Mouse (Mus musculus): ENCODE results near the gene Fgr. TPM values are rescaled to one million over a fixed set of nuclear protein-coding genes. Genes with fewer than 3 reads are reported as not detected.

The Fgr gene
- polyA plus RNA-seq, 1 experiment from 2014 or later = 0.36 TPM

GRCm38 (mm10) chr4:132962628-132963027 is 11.3 kb upstream of the Fgr start:
- Histone ChIP-seq H3K27ac (no peak overlapping the region), H3K4me1 (peaks cover 53% of the 10 kb centered on the region), H3K9me3 (no peaks in the 10 kb centered on the region), H3K4me3 (no peak overlapping the region), H3K36me3 (no peaks in the 10 kb centered on the region), H3K27me3 (ENCODE audit: insufficient read depth, poor library complexity, severe bottlenecking) (no peaks in the 10 kb centered on the region)
- no peak for DNase-seq (ENCODE audit: low spot score)
- 80% methylated on average over 4 of the region's 4 CpGs for WGBS

GRCm38 (mm10) chr4:132963436-132963835 is 10.5 kb upstream of the Fgr start:
- no peak for DNase-seq (ENCODE audit: low spot score)
- H3K4me1 ChIP-seq = peaks cover 59% of the 10 kb centered on the region
- WGBS = 22% methylated on average over 2 of the region's 2 CpGs
- no peaks in the 10 kb centered on the region for H3K9me3 ChIP-seq
- peak overlapping the region; percentile 69; the same call in 1 of the 2 replicates for H3K27ac ChIP-seq
- no peaks in the 10 kb centered on the region for H3K36me3 ChIP-seq
- H3K4me3 ChIP-seq = no peak overlapping the region
- H3K27me3 ChIP-seq (ENCODE audit: insufficient read depth, poor library complexity, severe bottlenecking) = no peaks in the 10 kb centered on the region

GRCm38 (mm10) chr4:132964064-132964463 is 9.8 kb upstream of the Fgr start:
- Histone ChIP-seq H3K4me1 (peaks cover 55% of the 10 kb centered on the region), H3K4me3 (no peak overlapping the region), H3K27me3 (ENCODE audit: insufficient read depth, poor library complexity, severe bottlenecking) (no peaks in the 10 kb centered on the region), H3K27ac (no peak overlapping the region), H3K9me3 (no peaks in the 10 kb centered on the region), H3K36me3 (no peaks in the 10 kb centered on the region)
- no peak for DNase-seq (ENCODE audit: low spot score)
- WGBS = 41% methylated on average over 3 of the region's 3 CpGs

DNA sequence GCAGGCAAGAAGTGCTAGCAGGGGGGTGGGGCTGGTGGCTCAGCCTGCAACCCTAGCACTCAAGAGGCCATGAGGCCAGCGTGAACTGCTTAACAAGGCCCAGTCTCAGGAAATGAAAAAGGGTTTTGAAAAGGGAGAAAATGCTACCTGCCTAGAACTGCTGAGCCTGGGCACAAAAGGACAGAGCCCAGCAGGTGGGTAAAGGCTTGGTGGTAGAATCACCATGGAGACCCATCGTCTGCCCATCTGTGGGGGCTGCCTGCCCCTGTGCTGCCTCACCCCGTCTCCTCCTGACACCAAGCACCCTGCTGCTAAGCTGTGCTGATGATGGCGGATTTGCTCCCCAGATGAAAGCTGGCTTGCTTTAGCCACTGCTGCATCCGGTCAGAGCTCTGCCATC is 9.4 kb upstream of the Fgr start:
- Histone ChIP-seq H3K27ac (peak overlapping the region; percentile 2; the same call in 1 of the 2 replicates), H3K4me3 (no peak overlapping the region), H3K4me1 (peaks cover 51% of the 10 kb centered on the region), H3K27me3 (ENCODE audit: insufficient read depth, poor library complexity, severe bottlenecking) (no peaks in the 10 kb centered on the region), H3K36me3 (no peaks in the 10 kb centered on the region), H3K9me3 (no peaks in the 10 kb centered on the region)
- no peak for DNase-seq (ENCODE audit: low spot score)
- 50% methylated on average over 5 of the region's 5 CpGs for WGBS

GRCm38 (mm10) chr4:132968105-132968938 is 5.6 kb upstream of the Fgr start:
- WGBS = 47% methylated on average over 6 of the region's 6 CpGs
- Histone ChIP-seq H3K4me3 (no peak overlapping the region), H3K4me1 (peaks cover 31% of the 10 kb centered on the region), H3K36me3 (no peaks in the 10 kb centered on the region), H3K27me3 (ENCODE audit: insufficient read depth, poor library complexity, severe bottlenecking) (peaks cover 19% of the 10 kb centered on the region), H3K9me3 (no peaks in the 10 kb centered on the region), H3K27ac (peak overlapping the region; percentile 36; the same call in 1 of the 2 replicates)
- DNase-seq (ENCODE audit: low spot score) = no peak

DNA sequence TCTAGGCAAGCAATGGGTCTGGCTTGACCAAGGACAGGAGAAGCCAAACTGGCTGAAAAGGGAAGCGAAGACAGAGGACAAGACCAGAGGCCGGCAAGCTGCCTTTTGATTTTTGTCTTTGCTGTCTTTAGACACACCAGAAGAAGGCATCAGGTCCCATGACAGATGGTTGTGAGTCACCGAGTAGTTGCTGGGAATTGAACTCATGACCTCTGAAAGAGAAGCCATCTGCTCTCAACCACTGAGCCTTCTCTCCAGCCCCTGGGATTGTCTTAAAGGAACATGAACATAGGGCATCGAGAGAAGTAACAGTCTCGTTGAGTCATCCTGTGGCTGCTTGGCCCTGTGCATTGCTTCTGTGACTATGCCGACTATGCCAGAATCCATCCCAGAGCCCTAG is 2.3 kb upstream of the Fgr start:
- H3K9me3 ChIP-seq = no peaks in the 10 kb centered on the region
- no peaks in the 10 kb centered on the region for H3K36me3 ChIP-seq
- no peak overlapping the region for H3K4me3 ChIP-seq
- peaks cover 52% of the 10 kb centered on the region for H3K27me3 ChIP-seq (ENCODE audit: insufficient read depth, poor library complexity, severe bottlenecking)
- WGBS = 77% methylated on average over 6 of the region's 6 CpGs
- H3K4me1 ChIP-seq = peaks cover 49% of the 10 kb centered on the region
- no peak overlapping the region for H3K27ac ChIP-seq
- no peak for DNase-seq (ENCODE audit: low spot score)

- peaks cover 49% of the 10 kb centered on the region for H3K4me1 ChIP-seq
- WGBS = 73% methylated on average over 3 of the region's 3 CpGs
Measured at GRCm38 (mm10) chr4:132972101-132972500, 1.8 kb upstream of the Fgr start.

DNA sequence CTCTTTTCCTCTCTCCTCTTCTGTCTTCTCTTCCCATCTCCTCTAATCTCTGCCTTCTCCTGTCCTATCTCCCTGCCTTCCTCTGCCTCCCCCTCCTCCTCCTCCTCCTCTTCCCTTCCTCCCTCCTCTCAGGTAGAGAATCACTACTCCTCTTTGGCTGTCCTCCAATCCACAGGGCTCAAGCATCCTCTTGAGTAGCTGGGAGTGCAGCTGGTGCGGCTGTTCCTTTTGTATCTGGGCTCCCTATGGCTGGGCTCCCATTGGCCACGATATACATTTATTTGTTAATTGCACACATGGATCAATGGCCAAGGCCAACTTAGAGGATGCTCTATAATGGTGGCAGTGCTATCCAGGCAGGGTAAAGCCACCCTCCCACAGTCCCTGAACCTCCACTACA is 1.3 kb upstream of the Fgr start:
- no peak overlapping the region for H3K27ac ChIP-seq
- no peaks in the 10 kb centered on the region for H3K36me3 ChIP-seq
- peaks cover 46% of the 10 kb centered on the region for H3K4me1 ChIP-seq

More at GRCm38 (mm10) chr4:132972101-132972500, 1.8 kb upstream of the Fgr start:
- Histone ChIP-seq H3K36me3 (no peaks in the 10 kb centered on the region), H3K27me3 (ENCODE audit: insufficient read depth, poor library complexity, severe bottlenecking) (peaks cover 57% of the 10 kb centered on the region), H3K4me3 (no peak overlapping the region), H3K27ac (no peak overlapping the region), H3K9me3 (no peaks in the 10 kb centered on the region)
- no peak for DNase-seq (ENCODE audit: low spot score)

DNA sequence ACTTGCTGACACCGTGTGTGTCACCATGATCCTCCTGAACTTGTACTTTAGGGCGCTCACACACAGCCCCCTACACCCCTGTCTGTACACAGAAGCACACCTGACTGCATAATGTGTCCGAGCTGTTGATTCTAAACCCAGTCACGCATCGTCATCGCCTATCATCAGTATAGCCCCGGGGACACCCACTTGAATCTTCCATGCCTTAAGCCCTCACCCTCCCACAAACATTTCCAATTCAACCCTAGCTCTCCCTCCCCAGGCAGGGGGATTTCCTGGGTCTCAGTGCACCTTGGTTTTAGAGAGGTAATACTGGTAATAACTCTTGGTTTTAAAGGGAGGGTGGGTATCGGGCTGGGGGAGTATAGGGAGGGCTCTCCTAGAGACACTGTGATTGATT is 709 bp upstream of the Fgr start:
- no peak for DNase-seq (ENCODE audit: low spot score)
- H3K36me3 ChIP-seq = no peaks in the 10 kb centered on the region
- WGBS = 48% methylated on average over 8 of the region's 8 CpGs
- peaks cover 59% of the 10 kb centered on the region for H3K27me3 ChIP-seq (ENCODE audit: insufficient read depth, poor library complexity, severe bottlenecking)
- peaks cover 41% of the 10 kb centered on the region for H3K4me1 ChIP-seq
- no peaks in the 10 kb centered on the region for H3K9me3 ChIP-seq
- no peak overlapping the region for H3K27ac ChIP-seq
- no peak overlapping the region for H3K4me3 ChIP-seq

More for the DNA sequence above, 1.3 kb upstream of the Fgr start:
- H3K4me3 ChIP-seq = no peak overlapping the region
- WGBS = 53% methylated on average over 2 of the region's 2 CpGs
- DNase-seq (ENCODE audit: low spot score) = no peak
- H3K27me3 ChIP-seq (ENCODE audit: insufficient read depth, poor library complexity, severe bottlenecking) = peaks cover 59% of the 10 kb centered on the region
- H3K9me3 ChIP-seq = no peaks in the 10 kb centered on the region

- Histone ChIP-seq H3K4me3 (peak overlapping the region; percentile 48), H3K27ac (peak overlapping the region; percentile 78), H3K27me3 (ENCODE audit: insufficient read depth, poor library complexity, severe bottlenecking) (peaks cover 59% of the 10 kb centered on the region), H3K36me3 (no peaks in the 10 kb centered on the region), H3K4me1 (peaks cover 36% of the 10 kb centered on the region), H3K9me3 (no peaks in the 10 kb centered on the region)
- WGBS = 2% methylated on average over 15 of the region's 15 CpGs
- no peak for DNase-seq (ENCODE audit: low spot score)
Measured at GRCm38 (mm10) chr4:132974904-132975303, 1.0 kb downstream of the Fgr start.

DNA sequence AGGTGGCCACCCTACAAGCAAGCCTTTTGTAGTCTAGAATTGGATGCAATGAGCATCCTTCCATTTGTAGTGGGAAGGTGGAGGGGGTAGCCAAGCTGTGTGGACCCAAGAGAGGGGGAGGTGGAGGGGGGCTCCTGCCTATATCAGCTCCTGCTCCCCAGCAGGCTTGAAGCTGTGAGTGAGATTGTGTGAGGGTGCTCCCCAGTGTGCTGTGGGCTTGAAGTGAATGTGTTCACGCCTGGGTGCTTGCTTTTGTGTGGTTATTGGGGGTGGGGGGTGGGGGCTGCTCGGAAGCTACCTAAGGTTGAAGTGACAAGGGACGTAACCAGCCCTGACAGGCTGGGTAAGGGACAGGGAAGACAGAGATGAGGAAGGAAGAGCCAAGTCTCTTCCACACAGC is 1.9 kb downstream of the Fgr start:
- H3K27me3 ChIP-seq (ENCODE audit: insufficient read depth, poor library complexity, severe bottlenecking) = peaks cover 59% of the 10 kb centered on the region
- peak overlapping the region; percentile 78; the same call in 1 of the 2 replicates for H3K27ac ChIP-seq
- WGBS = 62% methylated on average over 3 of the region's 3 CpGs
- H3K9me3 ChIP-seq = no peaks in the 10 kb centered on the region
- no peaks in the 10 kb centered on the region for H3K36me3 ChIP-seq
- H3K4me1 ChIP-seq = peaks cover 36% of the 10 kb centered on the region
- DNase-seq (ENCODE audit: low spot score) = no peak
- no peak overlapping the region for H3K4me3 ChIP-seq

DNA sequence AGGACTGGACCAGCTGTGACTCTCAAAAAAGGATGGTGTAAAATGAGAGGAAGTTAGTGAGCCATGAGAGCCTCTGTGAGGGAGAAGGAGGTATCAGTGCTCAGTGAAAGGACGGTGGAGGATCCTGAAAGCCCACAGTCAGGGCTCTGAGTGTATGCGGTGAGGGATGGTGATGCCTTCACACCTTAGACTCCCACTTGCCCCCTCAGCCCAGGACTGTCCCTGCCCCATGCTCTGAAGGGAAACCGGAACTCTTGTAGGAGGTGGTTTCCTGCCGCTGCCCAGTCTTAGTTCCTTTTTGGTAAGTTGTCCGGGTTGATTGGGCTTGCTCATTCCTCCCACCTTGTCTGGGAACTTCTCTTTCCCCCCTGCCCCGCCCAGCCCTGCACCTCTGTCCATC is 2.8 kb downstream of the Fgr start:
- DNase-seq (ENCODE audit: low spot score) = no peak
- H3K27me3 ChIP-seq (ENCODE audit: insufficient read depth, poor library complexity, severe bottlenecking) = peaks cover 54% of the 10 kb centered on the region
- 59% methylated on average over 6 of the region's 6 CpGs for WGBS
- no peaks in the 10 kb centered on the region for H3K36me3 ChIP-seq
- no peak overlapping the region for H3K4me3 ChIP-seq
- 0 out of 2 replicates have a peak overlapping the region, but pooled peaks have one; percentile 16 for H3K27ac ChIP-seq
- no peaks in the 10 kb centered on the region for H3K9me3 ChIP-seq
- peaks cover 39% of the 10 kb centered on the region for H3K4me1 ChIP-seq

DNA sequence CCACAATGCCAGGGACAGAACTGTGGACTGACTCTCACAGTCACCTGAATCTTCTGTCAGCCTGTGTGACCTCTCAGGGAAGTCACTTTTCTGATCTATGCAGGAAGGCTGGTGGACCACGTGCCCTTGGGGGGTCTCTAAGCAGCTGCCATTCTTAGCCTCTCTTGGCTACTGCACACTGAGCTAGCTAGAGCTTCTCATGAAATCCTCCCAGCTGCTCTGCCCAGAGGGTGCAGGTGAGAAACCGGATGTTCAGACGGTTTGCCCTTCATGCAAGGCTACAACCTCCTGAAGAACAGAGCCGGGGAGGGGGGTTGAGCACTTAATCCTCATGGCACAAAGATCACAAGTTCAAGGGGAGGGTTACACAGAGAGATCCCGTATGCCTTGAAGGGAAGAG is 3.7 kb downstream of the Fgr start:
- WGBS = 50% methylated on average over 5 of the region's 5 CpGs
- Histone ChIP-seq H3K4me1 (peaks cover 41% of the 10 kb centered on the region), H3K27ac (peak overlapping the region; percentile 45; the same call in 1 of the 2 replicates)

More for the DNA sequence above, 3.7 kb downstream of the Fgr start:
- H3K27me3 ChIP-seq (ENCODE audit: insufficient read depth, poor library complexity, severe bottlenecking) = peaks cover 47% of the 10 kb centered on the region
- no peaks in the 10 kb centered on the region for H3K9me3 ChIP-seq
- H3K4me3 ChIP-seq = no peak overlapping the region
- H3K36me3 ChIP-seq = no peaks in the 10 kb centered on the region
- DNase-seq (ENCODE audit: low spot score) = no peak

Measured in heart, embryonic 10.5 days (tissue).